Mouse (Mus musculus) granulocyte monocyte progenitor cell, adult 5-6 weeks (primary cell): ENCODE measurements at regions not wholly inside any gene's neighbourhood (a gene's known extent, or its start where the extent isn't known, plus 50 kb on each side); places are given as distances from the start of the nearest gene placed in this dataset.

Experiments
- ATAC-seq: replicated peaks from 2 replicates; pipeline ENCODE4 v1.8.0; 2016; ENCODE audit warnings: mild to moderate bottlenecking, moderate TSS enrichment, inconsistent platforms; ENCODE audit not compliant: poor library complexity, severe bottlenecking

GRCm38 (mm10) chr9:98695035-98695434 is 93.6 kb upstream of the Mrps22 start:
- no peak for ATAC-seq

GRCm38 (mm10) chr9:98690839-98691516 is 89.5 kb upstream of the Mrps22 start:
- no peak for ATAC-seq

GRCm38 (mm10) chr9:98685548-98685947 is 84.1 kb upstream of the Mrps22 start:
- ATAC-seq = no peak

GRCm38 (mm10) chr9:98684336-98684735 is 82.9 kb upstream of the Mrps22 start:
- ATAC-seq = no peak

- no peak for ATAC-seq
Observed at GRCm38 (mm10) chr9:98675612-98676011, 74.2 kb upstream of the Mrps22 start.

GRCm38 (mm10) chr9:98673461-98674114 is 72.1 kb upstream of the Mrps22 start:
- no peak for ATAC-seq

GRCm38 (mm10) chr9:98672361-98672760 is 70.9 kb upstream of the Mrps22 start:
- no peak for ATAC-seq

- no peak for ATAC-seq
Observed at GRCm38 (mm10) chr9:98668423-98669330, 67.2 kb upstream of the Mrps22 start.

- ATAC-seq = no peak
Observed at GRCm38 (mm10) chr9:98667072-98667471, 65.6 kb upstream of the Mrps22 start.

- no peak for ATAC-seq
Observed at GRCm38 (mm10) chr9:98663011-98663410, 61.6 kb upstream of the Mrps22 start.

GRCm38 (mm10) chr9:98651681-98652080 is 50.2 kb upstream of the Mrps22 start:
- ATAC-seq = no peak
